Mouse (Mus musculus) intestine, postnatal 0 days (tissue): ENCODE data around the gene Zfp960. TPM values are rescaled to one million over a fixed set of nuclear protein-coding genes. Genes with fewer than 3 reads are reported as not detected.
A peak's percentile ranks its signal among the peaks of the same experiment; 100 is the strongest.
"Not testable (repeated sequence)": the region's sequence is repeated elsewhere in the genome, so short reads cannot be mapped to it uniquely, and the experiment has no call there.

Experiments
- ATAC-seq: fragments of 200-750 bp; cut with Nextera tagmentation; 2 replicates; pipeline ENCODE4 v1.8.0; 2017; ENCODE audit warnings: mild to moderate bottlenecking, moderate TSS enrichment, moderate library complexity
- H3K27ac ChIP-seq: fragments of 300-500 bp; sonication (generic); 2 replicates; pipeline ENCODE4 v1.5.1; 2014; ENCODE audit warnings: mild to moderate bottlenecking, low read depth, low read length, moderate library complexity
- H3K27me3 ChIP-seq: fragments of 300-500 bp; sonication (generic); replicated peaks from 2 replicates; pipeline ENCODE4 v1.6.1; 2014; ENCODE audit warnings: low read length, mixed read lengths; ENCODE audit not compliant: control insufficient read depth, insufficient read depth
- H3K36me3 ChIP-seq: fragments of 300-500 bp; sonication (generic); 2 replicates; pipeline ENCODE4 v1.6.1; 2014; ENCODE audit warnings: mild to moderate bottlenecking, moderate library complexity; ENCODE audit not compliant: control insufficient read depth, insufficient read depth
- H3K4me1 ChIP-seq: fragments of 300-500 bp; sonication (generic); replicated peaks from 2 replicates; pipeline ENCODE4 v1.6.1; 2014; ENCODE audit warnings: antibody characterized with exemption, low read length, mixed read lengths; ENCODE audit not compliant: control insufficient read depth, insufficient read depth
- H3K4me2 ChIP-seq: fragments of 300-500 bp; sonication (generic); replicated peaks from 2 replicates; pipeline ENCODE4 v1.6.1; 2014; ENCODE audit warnings: low read depth, mild to moderate bottlenecking, moderate library complexity
- H3K4me3 ChIP-seq: fragments of 300-500 bp; sonication (generic); 2 replicates; pipeline ENCODE4 v1.5.1; 2014; ENCODE audit warnings: low read depth, low read length
- H3K9ac ChIP-seq: fragments of 300-500 bp; sonication (generic); 2 replicates; pipeline ENCODE4 v1.6.1; 2014; ENCODE audit warnings: mild to moderate bottlenecking, low read depth, low read length
- H3K9me3 ChIP-seq: fragments of 300-500 bp; sonication (generic); 2 replicates; pipeline ENCODE4 v1.6.1; 2016; ENCODE audit warnings: mixed run types; ENCODE audit not compliant: control insufficient read depth
- WGBS: fragments of 180-500 bp; shearing (Covaris S2); extraction: QIAGEN DNeasy Blood & Tissue Kit; methylation state at CpG from one replicate; pipeline ENCODE4 v1.1.7; 2014; 5-methylcytosine and 5-hydroxymethylcytosine counted together
- polyA plus RNA-seq: library from polyadenylated mRNA; unstranded; fragments of >200 nt; fragmentation: Nextera tagmentation; extraction: Ambion mirVana; gene quantifications from 2 replicates; pipeline ENCODE4 v1.2.1, GENCODE M21; 2015

Zfp960 gene
- polyA plus RNA-seq, result 1.9 and 2.3 TPM in 2 replicates

DNA sequence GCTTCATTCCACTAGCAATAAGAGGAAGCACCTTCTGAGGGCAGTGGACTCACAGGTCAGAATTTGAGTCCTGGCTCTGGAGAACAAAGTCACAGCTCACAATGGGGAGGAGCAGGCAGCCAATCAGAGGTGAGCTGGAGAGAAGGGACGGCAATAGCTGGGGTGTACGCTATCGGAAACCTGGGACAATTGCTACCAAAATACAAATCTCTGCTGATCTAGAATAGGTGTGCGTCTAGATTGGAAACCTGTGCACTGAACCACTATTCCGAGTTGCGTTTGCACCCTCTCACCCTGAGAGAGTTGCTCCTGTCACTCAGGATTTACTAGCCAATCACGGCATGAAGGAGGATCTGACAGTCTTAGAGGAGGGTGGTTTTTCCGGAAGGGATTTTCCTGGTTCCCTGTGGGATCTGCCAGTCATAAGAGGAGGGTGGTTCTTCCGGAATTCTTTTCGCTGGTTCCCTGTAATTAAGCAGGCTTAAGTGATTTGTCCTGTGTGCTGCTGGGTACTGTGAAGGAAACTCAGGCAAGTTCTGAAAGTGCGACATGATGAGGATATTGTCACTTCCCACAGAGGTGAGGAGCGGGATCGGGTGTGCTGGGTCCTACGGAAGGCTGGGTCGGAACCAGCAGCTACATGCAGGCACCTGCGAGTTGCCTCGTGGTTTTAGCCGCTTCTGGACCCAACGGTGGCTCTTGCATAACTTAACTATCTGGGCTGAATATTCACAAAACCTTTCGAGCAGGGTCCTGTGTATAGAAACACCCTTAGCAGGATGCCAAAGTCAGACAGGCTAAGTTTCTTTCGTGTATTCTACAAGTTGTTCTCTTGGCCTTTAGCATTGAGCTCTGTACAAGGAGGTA is at the start of gene Zfp960:
Gene Zfp960 (plus strand): TSS at position 486 of the 867 bp plus-strand sequence.
- peak within 1 kb of the TSS; percentile 49 for H3K4me3 ChIP-seq
- H3K9me3 ChIP-seq, H3K27ac ChIP-seq, H3K27me3 ChIP-seq, H3K36me3 ChIP-seq, H3K4me1 ChIP-seq, H3K9ac ChIP-seq: not testable (repeated sequence)
- WGBS, result 1% methylated on average over 16 of the region's 21 CpGs
- ATAC-seq, result peak; percentile 100
- H3K4me2 ChIP-seq, result peak within 1 kb of the TSS; percentile 59

DNA sequence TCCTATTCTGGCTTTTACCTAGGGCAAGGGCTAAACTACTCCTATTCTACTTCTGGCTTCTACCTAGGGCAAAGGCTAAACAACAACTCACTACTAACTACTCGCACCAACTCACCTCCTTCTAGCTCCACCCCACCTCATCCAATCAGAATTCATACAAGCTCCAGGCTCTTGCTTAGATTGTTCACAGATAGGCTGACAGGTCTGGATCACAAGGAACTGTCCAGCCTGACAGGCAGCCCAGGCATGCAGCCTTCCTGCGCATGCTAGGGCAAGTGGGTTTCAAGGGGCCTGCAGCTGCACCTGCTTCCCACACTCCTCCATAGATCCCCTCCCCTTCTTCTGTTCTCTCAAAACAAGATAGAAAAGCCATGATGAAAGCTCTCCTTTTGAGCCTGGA is 45.8 kb upstream of the Zfp960 start:
- not testable (repeated sequence) for ATAC-seq

DNA sequence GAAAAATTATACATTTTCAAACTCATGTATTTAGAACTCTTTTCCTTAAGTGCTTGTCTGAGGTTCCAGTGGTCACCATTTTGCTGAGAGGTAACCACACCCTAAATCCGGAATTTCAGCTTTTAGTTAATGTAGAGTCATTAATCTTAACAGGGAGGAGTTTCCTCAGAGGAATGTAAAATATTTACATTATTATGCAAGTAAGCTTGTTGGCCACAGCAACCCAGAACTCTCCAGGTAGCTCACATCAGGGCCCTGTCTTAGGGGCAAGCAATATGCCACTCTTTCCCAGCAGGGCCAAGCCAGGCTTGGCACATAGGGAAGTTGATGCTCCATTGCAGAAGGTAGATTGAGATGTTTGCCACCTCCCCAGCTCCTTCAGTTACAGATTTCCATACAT is 4.3 kb upstream of the Zfp960 start:
- not testable (repeated sequence) for H3K4me2 ChIP-seq, H3K27ac ChIP-seq, H3K36me3 ChIP-seq, H3K27me3 ChIP-seq, H3K9me3 ChIP-seq, H3K9ac ChIP-seq, H3K4me1 ChIP-seq, ATAC-seq, H3K4me3 ChIP-seq
- 60% methylated on average over 1 of the region's 1 CpGs for WGBS

More for the DNA sequence above, 45.8 kb upstream of the Zfp960 start:
- not testable (repeated sequence) for H3K9ac ChIP-seq, H3K9me3 ChIP-seq, H3K4me1 ChIP-seq, H3K27ac ChIP-seq, H3K27me3 ChIP-seq, H3K4me2 ChIP-seq, H3K36me3 ChIP-seq, H3K4me3 ChIP-seq
- WGBS, result 97% methylated on average over 2 of the region's 2 CpGs

DNA sequence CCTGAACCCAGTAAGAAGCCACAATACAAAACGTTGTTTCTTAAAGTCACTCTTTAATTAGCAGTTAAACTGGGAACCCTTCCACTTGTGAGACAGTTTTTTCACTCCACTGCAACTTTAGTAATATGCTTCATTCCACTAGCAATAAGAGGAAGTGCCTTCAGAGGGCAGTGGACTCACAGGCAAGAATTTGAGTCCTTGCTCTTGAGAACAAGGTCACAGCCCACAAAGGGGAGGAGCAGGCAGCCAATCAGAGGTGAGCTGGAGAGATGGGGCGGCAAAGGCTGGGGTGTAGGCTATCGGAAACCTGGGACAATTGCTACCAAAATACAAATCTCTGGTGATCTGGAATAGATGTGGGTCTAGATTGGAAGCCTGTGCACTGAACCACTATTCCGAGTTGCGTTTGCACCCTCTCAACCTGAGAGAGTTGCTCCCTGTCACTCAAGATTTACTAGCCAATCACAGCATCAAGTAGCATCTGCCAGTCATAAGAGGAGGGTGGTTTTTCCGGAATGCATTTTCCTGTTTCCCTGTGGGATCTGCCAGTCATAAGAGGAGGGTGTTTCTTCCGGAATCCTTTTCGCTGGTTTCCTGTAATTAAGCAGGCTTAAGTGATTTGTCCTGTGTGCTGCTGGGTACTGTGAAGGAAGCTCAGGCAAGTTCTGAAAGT is 57.1 kb downstream of the Zfp960 start, which contains the start of gene Zfp97:
Gene Zfp97 (plus strand): TSS at position 586 of the 673 bp plus-strand sequence.
- not testable (repeated sequence) for H3K4me2 ChIP-seq, H3K9ac ChIP-seq, H3K4me1 ChIP-seq, H3K9me3 ChIP-seq, H3K4me3 ChIP-seq, H3K27me3 ChIP-seq, H3K36me3 ChIP-seq, H3K27ac ChIP-seq
- WGBS, result no CpG with 5 or more reads among the region's 8 CpGs
- peak; percentile 100 for ATAC-seq

Other genes with a start within 250 kb of the Zfp960 start
- 3.9 and 4.0 TPM in 2 replicates for gene Zfp97, start 57.3 kb downstream of the Zfp960 start, polyA plus RNA-seq